Mouse (Mus musculus): Measurements from ENCODE around the gene Celf1. TPM values are rescaled to one million over a fixed set of nuclear protein-coding genes. Genes with fewer than 3 reads are reported as not detected.
A peak's percentile ranks its signal among the peaks of the same experiment; 100 is the strongest.
"Not testable (repeated sequence)": the region's sequence is repeated elsewhere in the genome, so short reads cannot be mapped to it uniquely, and the experiment has no call there.

Celf1 gene
- polyA plus RNA-seq, 1 experiment from 2014 or later: 74.3 TPM

GRCm38 (mm10) chr2:91042651-91043398 lies 102.6 kb downstream of the Celf1 start:
- H3K27me3 ChIP-seq (ENCODE audit: control insufficient read depth, insufficient read depth, low read length): no peaks in the 10 kb centered on the region
- H3K4me2 ChIP-seq (ENCODE audit: low read depth, low read length): no peak overlapping the region
- no peaks in the 10 kb centered on the region for H3K4me1 ChIP-seq (ENCODE audit: control insufficient read depth, insufficient read depth, low read length)
- H3K36me3 ChIP-seq (ENCODE audit: control insufficient read depth, insufficient read depth, low read length): no peaks in the 10 kb centered on the region
- WGBS: 61% methylated on average over 21 of the region's 21 CpGs
- H3K9me3 ChIP-seq (replicated peaks; ENCODE audit: control insufficient read depth, low read length): no peaks in the 10 kb centered on the region
- no peak overlapping the region for H3K27ac ChIP-seq (ENCODE audit: low read length)
- no peak overlapping the region for H3K4me3 ChIP-seq (replicated peaks; ENCODE audit: low read length)
- H3K9ac ChIP-seq (ENCODE audit: low read length): no peak overlapping the region
- no peak for ATAC-seq (ENCODE audit: insufficient read depth, low FRiP score)

GRCm38 (mm10) chr2:91044727-91045126 lies 104.5 kb downstream of the Celf1 start:
- Histone ChIP-seq H3K36me3 (ENCODE audit: control insufficient read depth, insufficient read depth, low read length) (no peaks in the 10 kb centered on the region), H3K27me3 (ENCODE audit: control insufficient read depth, insufficient read depth, low read length) (no peaks in the 10 kb centered on the region), H3K4me1 (ENCODE audit: control insufficient read depth, insufficient read depth, low read length) (no peaks in the 10 kb centered on the region), H3K27ac (ENCODE audit: low read length) (no peak overlapping the region), H3K9ac (ENCODE audit: low read length) (no peak overlapping the region), H3K4me2 (ENCODE audit: low read depth, low read length) (no peak overlapping the region), H3K9me3 (replicated peaks; ENCODE audit: control insufficient read depth, low read length) (no peaks in the 10 kb centered on the region), H3K4me3 (replicated peaks; ENCODE audit: low read length) (no peak overlapping the region)
- no peak for ATAC-seq (ENCODE audit: insufficient read depth, low FRiP score)
- WGBS: 71% methylated on average over 13 of the region's 13 CpGs

- ATAC-seq (ENCODE audit: insufficient read depth, low FRiP score); H3K4me2 ChIP-seq (ENCODE audit: low read depth, low read length); H3K27ac ChIP-seq (ENCODE audit: low read length); H3K4me3 ChIP-seq (replicated peaks; ENCODE audit: low read length); H3K36me3 ChIP-seq (ENCODE audit: control insufficient read depth, insufficient read depth, low read length); H3K27me3 ChIP-seq (ENCODE audit: control insufficient read depth, insufficient read depth, low read length); H3K4me1 ChIP-seq (ENCODE audit: control insufficient read depth, insufficient read depth, low read length); H3K9ac ChIP-seq (ENCODE audit: low read length); H3K9me3 ChIP-seq (replicated peaks; ENCODE audit: control insufficient read depth, low read length): not testable (repeated sequence)
- WGBS: 78% methylated on average over 1 of the region's 1 CpGs
Observed at GRCm38 (mm10) chr2:91045805-91046204, 105.6 kb downstream of the Celf1 start.

- ATAC-seq (ENCODE audit: insufficient read depth, low FRiP score): no peak
- Histone ChIP-seq H3K27me3 (ENCODE audit: control insufficient read depth, insufficient read depth, low read length) (no peaks in the 10 kb centered on the region), H3K9ac (ENCODE audit: low read length) (no peak overlapping the region), H3K9me3 (replicated peaks; ENCODE audit: control insufficient read depth, low read length) (no peaks in the 10 kb centered on the region), H3K36me3 (ENCODE audit: control insufficient read depth, insufficient read depth, low read length) (no peaks in the 10 kb centered on the region), H3K4me1 (ENCODE audit: control insufficient read depth, insufficient read depth, low read length) (no peaks in the 10 kb centered on the region), H3K4me2 (ENCODE audit: low read depth, low read length) (no peak overlapping the region), H3K27ac (ENCODE audit: low read length) (no peak overlapping the region), H3K4me3 (replicated peaks; ENCODE audit: low read length) (no peak overlapping the region)
- WGBS: 74% methylated on average over 9 of the region's 9 CpGs
Observed at GRCm38 (mm10) chr2:91047359-91047758, 107.2 kb downstream of the Celf1 start.

- no peaks in the 10 kb centered on the region for H3K27me3 ChIP-seq (ENCODE audit: control insufficient read depth, insufficient read depth, low read length)
- H3K4me3 ChIP-seq (replicated peaks; ENCODE audit: low read length): no peak overlapping the region
- no peak overlapping the region for H3K27ac ChIP-seq (ENCODE audit: low read length)
- 77% methylated on average over 3 of the region's 3 CpGs for WGBS
- H3K36me3 ChIP-seq (ENCODE audit: control insufficient read depth, insufficient read depth, low read length): peaks cover 17% of the 10 kb centered on the region
- ATAC-seq (ENCODE audit: insufficient read depth, low FRiP score): no peak
- H3K4me2 ChIP-seq (ENCODE audit: low read depth, low read length): no peak overlapping the region
- peaks cover 7% of the 10 kb centered on the region for H3K4me1 ChIP-seq (ENCODE audit: control insufficient read depth, insufficient read depth, low read length)
- H3K9me3 ChIP-seq (replicated peaks; ENCODE audit: control insufficient read depth, low read length): no peaks in the 10 kb centered on the region
- H3K9ac ChIP-seq (ENCODE audit: low read length): no peak overlapping the region
Observed at GRCm38 (mm10) chr2:91051917-91052316, 111.7 kb downstream of the Celf1 start.

GRCm38 (mm10) chr2:91052752-91053151 lies 112.6 kb downstream of the Celf1 start:
- Histone ChIP-seq H3K36me3 (ENCODE audit: control insufficient read depth, insufficient read depth, low read length) (peaks cover 17% of the 10 kb centered on the region), H3K27me3 (ENCODE audit: control insufficient read depth, insufficient read depth, low read length) (no peaks in the 10 kb centered on the region), H3K27ac (ENCODE audit: low read length) (no peak overlapping the region), H3K4me3 (replicated peaks; ENCODE audit: low read length) (no peak overlapping the region), H3K4me1 (ENCODE audit: control insufficient read depth, insufficient read depth, low read length) (peaks cover 7% of the 10 kb centered on the region), H3K9me3 (replicated peaks; ENCODE audit: control insufficient read depth, low read length) (no peaks in the 10 kb centered on the region), H3K4me2 (ENCODE audit: low read depth, low read length) (no peak overlapping the region), H3K9ac (ENCODE audit: low read length) (no peak overlapping the region)
- ATAC-seq (ENCODE audit: insufficient read depth, low FRiP score): no peak
- WGBS: 43% methylated on average over 2 of the region's 2 CpGs

GRCm38 (mm10) chr2:91053181-91053933 lies 113.2 kb downstream of the Celf1 start:
- H3K9me3 ChIP-seq (replicated peaks; ENCODE audit: control insufficient read depth, low read length): no peaks in the 10 kb centered on the region
- H3K9ac ChIP-seq (ENCODE audit: low read length): peak overlapping the region; percentile 64
- peak overlapping the region; percentile 57 for H3K4me2 ChIP-seq (ENCODE audit: low read depth, low read length)
- H3K4me3 ChIP-seq (replicated peaks; ENCODE audit: low read length): peak overlapping the region; percentile 78
- H3K27me3 ChIP-seq (ENCODE audit: control insufficient read depth, insufficient read depth, low read length): no peaks in the 10 kb centered on the region
- ATAC-seq (ENCODE audit: insufficient read depth, low FRiP score): peak; percentile 32; the same call in 1 of the 2 replicates
- H3K27ac ChIP-seq (ENCODE audit: low read length): no peak overlapping the region
- WGBS: 1% methylated on average over 6 of the region's 6 CpGs
- H3K36me3 ChIP-seq (ENCODE audit: control insufficient read depth, insufficient read depth, low read length): peaks cover 18% of the 10 kb centered on the region
- peaks cover 7% of the 10 kb centered on the region for H3K4me1 ChIP-seq (ENCODE audit: control insufficient read depth, insufficient read depth, low read length)

GRCm38 (mm10) chr2:91053934-91054382 lies 113.8 kb downstream of the Celf1 start, which contains the start of gene Psmc3:
TSS of gene Psmc3 (plus strand) at chr2:91054009.
- H3K4me3 ChIP-seq (replicated peaks; ENCODE audit: low read length): peak within 1 kb of the TSS; percentile 78
- H3K9ac ChIP-seq (ENCODE audit: low read length): peak within 1 kb of the TSS; percentile 85
- peak within 1 kb of the TSS; percentile 99 for H3K4me2 ChIP-seq (ENCODE audit: low read depth, low read length)
- peak; percentile 99 for ATAC-seq (ENCODE audit: insufficient read depth, low FRiP score)
- H3K36me3 ChIP-seq (ENCODE audit: control insufficient read depth, insufficient read depth, low read length): peaks cover 24% of the 10 kb centered on the region
- peaks cover 7% of the 10 kb centered on the region for H3K4me1 ChIP-seq (ENCODE audit: control insufficient read depth, insufficient read depth, low read length)
- peak within 1 kb of the TSS; percentile 72 for H3K27ac ChIP-seq (ENCODE audit: low read length)
- H3K27me3 ChIP-seq (ENCODE audit: control insufficient read depth, insufficient read depth, low read length): no peaks in the 10 kb centered on the region
- WGBS: under 1% methylated on average over 40 of the region's 40 CpGs
- no peaks in the 10 kb centered on the region for H3K9me3 ChIP-seq (replicated peaks; ENCODE audit: control insufficient read depth, low read length)

- ATAC-seq (ENCODE audit: insufficient read depth, low FRiP score): no peak
- 88% methylated on average over 5 of the region's 5 CpGs for WGBS
- no peak overlapping the region for H3K4me2 ChIP-seq (ENCODE audit: low read depth, low read length)
- H3K9ac ChIP-seq (ENCODE audit: low read length): no peak overlapping the region
- H3K27me3 ChIP-seq (ENCODE audit: control insufficient read depth, insufficient read depth, low read length): no peaks in the 10 kb centered on the region
- no peaks in the 10 kb centered on the region for H3K9me3 ChIP-seq (replicated peaks; ENCODE audit: control insufficient read depth, low read length)
- H3K4me1 ChIP-seq (ENCODE audit: control insufficient read depth, insufficient read depth, low read length): peaks cover 12% of the 10 kb centered on the region
- H3K36me3 ChIP-seq (ENCODE audit: control insufficient read depth, insufficient read depth, low read length): peaks cover 29% of the 10 kb centered on the region
- H3K4me3 ChIP-seq (replicated peaks; ENCODE audit: low read length): no peak overlapping the region
- no peak overlapping the region for H3K27ac ChIP-seq (ENCODE audit: low read length)
Observed at GRCm38 (mm10) chr2:91058435-91058834, 118.3 kb downstream of the Celf1 start.
